Mouse (Mus musculus) stomach, embryonic 15.5 days (tissue): ENCODE results near the gene Mkrn2. TPM values are rescaled to one million over a fixed set of nuclear protein-coding genes. Genes with fewer than 3 reads are reported as not detected.
A peak's percentile ranks its signal among the peaks of the same experiment; 100 is the strongest.

Source experiments
- ATAC-seq: fragments of 200-750 bp; cut with Nextera tagmentation; 2 replicates; pipeline ENCODE4 v1.8.0; 2017; ENCODE audit warnings: low read depth, moderate number of reproducible peaks, moderate TSS enrichment; ENCODE audit not compliant: insufficient read depth, low FRiP score
- H3K27ac ChIP-seq: fragments of 300-500 bp; sonication (generic); 2 replicates; pipeline ENCODE4 v1.5.1; 2015; ENCODE audit warnings: mild to moderate bottlenecking, inconsistent platforms
- H3K27me3 ChIP-seq: fragments of 300-500 bp; sonication (generic); replicated peaks from 2 replicates; pipeline ENCODE4 v1.6.1; 2015; ENCODE audit warnings: inconsistent platforms
- H3K36me3 ChIP-seq: fragments of 300-500 bp; sonication (generic); 2 replicates; pipeline ENCODE4 v1.6.1; 2015; ENCODE audit warnings: inconsistent platforms
- H3K4me1 ChIP-seq: fragments of 300-500 bp; sonication (generic); 2 replicates; pipeline ENCODE4 v1.6.1; 2015; ENCODE audit warnings: inconsistent platforms
- H3K4me2 ChIP-seq: fragments of 300-500 bp; sonication (generic); 2 replicates; pipeline ENCODE4 v1.6.1; 2015; ENCODE audit warnings: mild to moderate bottlenecking, inconsistent platforms
- H3K4me3 ChIP-seq: fragments of 300-500 bp; sonication (generic); replicated peaks from 2 replicates; pipeline ENCODE4 v1.5.1; 2015; ENCODE audit warnings: inconsistent platforms
- H3K9ac ChIP-seq: fragments of 300-500 bp; sonication (generic); 2 replicates; pipeline ENCODE4 v1.6.1; 2015; ENCODE audit warnings: inconsistent platforms
- H3K9me3 ChIP-seq: fragments of 300-500 bp; sonication (generic); 2 replicates; pipeline ENCODE4 v1.6.1; 2016; ENCODE audit warnings: inconsistent platforms
- WGBS: fragments of 180-500 bp; shearing (Covaris S2); methylation state at CpG from one replicate; pipeline ENCODE4 v1.1.7; 2015; 5-methylcytosine and 5-hydroxymethylcytosine counted together
- polyA plus RNA-seq: library from polyadenylated mRNA; unstranded; fragments of >200 nt; fragmentation: Nextera tagmentation; extraction: Ambion mirVana; gene quantifications from 2 replicates; pipeline ENCODE4 v1.2.1, GENCODE M21; 2015

Gene Mkrn2
- polyA plus RNA-seq, 1 experiment from 2014 or later: 25.3 TPM

DNA sequence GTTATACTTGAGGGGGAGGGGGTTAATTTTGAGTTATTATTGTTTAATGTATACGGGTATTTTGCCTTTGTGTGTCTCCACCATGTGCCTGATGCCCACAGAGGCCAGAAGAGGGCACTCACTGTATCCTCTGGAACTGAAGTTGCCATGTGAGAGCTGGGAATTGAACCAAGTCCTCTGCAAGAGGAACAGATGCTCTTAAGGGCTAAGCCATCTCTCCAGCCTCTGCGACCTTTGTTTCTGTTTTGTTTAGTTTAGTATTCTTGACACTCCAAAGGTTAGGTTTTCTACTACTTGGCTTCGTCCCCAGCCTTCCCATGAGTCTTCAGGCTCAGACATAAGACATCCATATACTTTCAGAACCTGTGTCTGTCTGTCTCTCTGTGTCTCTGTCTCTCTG lies 17.5 kb upstream of the Mkrn2 start:
- H3K4me3 ChIP-seq: no peak overlapping the region
- no peak for ATAC-seq
- WGBS: 63% methylated on average over 3 of the region's 3 CpGs

GRCm38 (mm10) chr6:115586321-115586720 lies 15.4 kb upstream of the Mkrn2 start:
- Histone ChIP-seq H3K9me3 (no peaks in the 10 kb centered on the region), H3K4me1 (no peaks in the 10 kb centered on the region), H3K27ac (no peak overlapping the region), H3K36me3 (no peaks in the 10 kb centered on the region), H3K4me3 (no peak overlapping the region), H3K27me3 (no peaks in the 10 kb centered on the region), H3K9ac (no peak overlapping the region), H3K4me2 (no peak overlapping the region)
- ATAC-seq: no peak
- 85% methylated on average over 10 of the region's 10 CpGs for WGBS

More for the DNA sequence above, 17.5 kb upstream of the Mkrn2 start:
- H3K4me1 ChIP-seq: no peaks in the 10 kb centered on the region
- no peak overlapping the region for H3K4me2 ChIP-seq
- H3K9ac ChIP-seq: no peak overlapping the region
- no peaks in the 10 kb centered on the region for H3K27me3 ChIP-seq
- no peak overlapping the region for H3K27ac ChIP-seq
- no peaks in the 10 kb centered on the region for H3K9me3 ChIP-seq
- no peaks in the 10 kb centered on the region for H3K36me3 ChIP-seq

DNA sequence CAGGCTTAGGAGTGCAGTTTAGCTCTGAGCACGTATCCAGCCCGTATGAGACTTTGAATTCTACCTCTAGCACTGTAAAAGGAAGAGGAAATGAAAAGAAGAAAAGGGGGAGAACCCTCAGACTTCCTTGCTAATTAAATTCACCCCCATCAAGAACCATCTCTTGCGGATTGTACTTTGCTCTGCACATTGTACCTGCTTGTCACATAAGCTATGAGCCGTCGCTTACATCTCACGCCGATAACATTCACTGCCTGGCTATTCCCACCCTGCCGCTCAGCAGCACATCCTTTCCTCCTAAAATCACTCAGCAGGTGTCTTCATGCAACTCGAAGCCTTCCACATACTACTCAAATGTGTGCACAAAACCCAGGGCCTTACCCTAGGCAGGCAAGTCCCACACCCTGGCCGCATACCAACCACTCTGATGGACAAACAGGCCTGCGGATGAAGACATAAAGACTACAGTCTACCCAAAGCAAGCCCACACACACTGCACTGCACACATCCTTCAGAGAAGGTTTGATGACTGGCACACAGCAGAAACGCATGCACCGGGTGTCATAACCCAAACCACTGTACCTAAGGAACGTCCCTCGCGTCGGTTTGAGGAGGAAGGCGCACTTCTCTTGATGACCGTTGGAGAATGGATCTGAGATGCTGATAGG lies 9.9 kb upstream of the Mkrn2 start:
- H3K27ac ChIP-seq: peak overlapping the region; percentile 59
- H3K4me1 ChIP-seq: no peaks in the 10 kb centered on the region
- no peaks in the 10 kb centered on the region for H3K36me3 ChIP-seq
- H3K27me3 ChIP-seq: no peaks in the 10 kb centered on the region
- peak overlapping the region; percentile 37 for H3K4me2 ChIP-seq
- H3K9ac ChIP-seq: no peak overlapping the region
- H3K9me3 ChIP-seq: no peaks in the 10 kb centered on the region
- 75% methylated on average over 19 of the region's 19 CpGs for WGBS
- ATAC-seq: no peak
- peak overlapping the region; percentile 23 for H3K4me3 ChIP-seq

- peak; percentile 83 for ATAC-seq
- WGBS: 41% methylated on average over 5 of the region's 5 CpGs
- Histone ChIP-seq H3K4me3 (peak within 1 kb of the TSS; percentile 23), H3K9me3 (no peaks in the 10 kb centered on the region), H3K36me3 (no peaks in the 10 kb centered on the region), H3K9ac (no peak within 1 kb of the TSS), H3K4me1 (no peaks in the 10 kb centered on the region), H3K27me3 (no peaks in the 10 kb centered on the region), H3K4me2 (peak within 1 kb of the TSS; percentile 37), H3K27ac (peak within 1 kb of the TSS; percentile 59)
Measured at GRCm38 (mm10) chr6:115592458-115592857, 9.2 kb upstream of the Mkrn2 start, which contains the start of gene Mkrn2os. TSS of gene Mkrn2os (minus strand) at chr6:115592576.

DNA sequence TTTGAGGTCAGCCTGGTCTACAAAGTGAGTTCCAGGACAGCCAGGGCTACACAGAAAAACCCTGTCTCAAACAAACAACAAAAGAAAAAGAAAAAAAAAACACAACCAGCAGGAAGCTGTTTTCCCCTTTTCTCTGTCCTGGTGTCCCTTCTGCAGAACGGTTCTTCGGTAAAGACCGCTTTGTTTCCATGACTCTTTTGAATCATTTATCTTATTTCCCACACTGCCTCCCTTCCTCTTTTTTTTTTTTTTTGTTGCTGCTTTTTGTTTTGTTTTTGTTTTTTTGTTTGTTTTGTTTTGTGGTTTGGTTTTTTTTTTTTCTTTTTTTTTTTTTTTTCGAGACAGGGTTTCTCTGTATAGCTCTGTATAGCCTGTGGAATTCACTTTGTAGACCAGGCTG lies 8.4 kb upstream of the Mkrn2 start:
- H3K27me3 ChIP-seq: no peaks in the 10 kb centered on the region
- no peak for ATAC-seq
- H3K4me1 ChIP-seq: no peaks in the 10 kb centered on the region
- no peak overlapping the region for H3K4me2 ChIP-seq
- no peak overlapping the region for H3K9ac ChIP-seq
- no peaks in the 10 kb centered on the region for H3K36me3 ChIP-seq
- no peak overlapping the region for H3K4me3 ChIP-seq
- 70% methylated on average over 4 of the region's 4 CpGs for WGBS
- no peaks in the 10 kb centered on the region for H3K9me3 ChIP-seq
- H3K27ac ChIP-seq: no peak overlapping the region

DNA sequence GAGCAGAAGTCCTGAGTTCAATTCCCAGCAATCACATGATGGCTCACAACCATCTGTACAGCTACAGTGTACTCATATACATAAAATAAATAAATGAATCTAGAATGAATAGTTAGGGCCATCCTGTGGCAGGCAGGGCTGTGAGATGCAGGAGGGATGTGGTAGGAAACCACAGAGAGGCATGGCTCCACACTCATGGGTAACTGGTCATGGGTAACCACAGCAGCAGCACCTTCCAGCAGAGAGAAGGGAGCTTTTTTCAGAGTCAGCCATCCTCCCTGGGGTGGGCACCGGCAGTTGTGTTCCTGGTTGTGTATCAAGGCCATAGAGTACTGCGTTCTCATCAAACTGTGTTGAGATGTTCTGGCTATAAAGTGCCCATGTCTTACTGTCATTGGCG lies 7.2 kb upstream of the Mkrn2 start:
- no peak overlapping the region for H3K9ac ChIP-seq
- no peaks in the 10 kb centered on the region for H3K9me3 ChIP-seq
- 77% methylated on average over 3 of the region's 3 CpGs for WGBS
- no peaks in the 10 kb centered on the region for H3K4me1 ChIP-seq
- no peak overlapping the region for H3K27ac ChIP-seq
- no peak overlapping the region for H3K4me2 ChIP-seq
- no peaks in the 10 kb centered on the region for H3K36me3 ChIP-seq
- H3K4me3 ChIP-seq: no peak overlapping the region
- no peak for ATAC-seq
- H3K27me3 ChIP-seq: no peaks in the 10 kb centered on the region

DNA sequence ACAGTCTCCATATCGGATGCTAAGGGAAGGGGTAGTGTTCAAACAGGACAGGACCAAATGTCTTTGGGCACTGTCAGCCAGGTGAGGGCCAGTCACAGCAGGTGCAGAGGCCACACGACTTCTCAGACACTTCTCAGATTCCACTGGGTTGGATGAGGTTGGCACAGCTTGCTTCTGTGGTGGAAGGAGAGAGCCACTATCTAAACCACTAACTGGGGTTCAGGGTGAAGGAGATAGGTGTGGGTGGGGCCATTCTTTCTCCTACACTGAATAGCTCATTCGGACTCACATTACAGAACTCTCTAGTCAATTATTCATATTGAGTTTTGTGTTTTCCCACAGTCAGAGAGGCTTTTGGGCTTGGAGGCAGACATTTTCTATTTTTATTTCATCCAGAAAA lies 6.0 kb upstream of the Mkrn2 start:
- Histone ChIP-seq H3K4me2 (no peak overlapping the region), H3K4me3 (no peak overlapping the region), H3K27me3 (no peaks in the 10 kb centered on the region), H3K36me3 (no peaks in the 10 kb centered on the region), H3K9me3 (no peaks in the 10 kb centered on the region), H3K4me1 (no peaks in the 10 kb centered on the region), H3K9ac (no peak overlapping the region), H3K27ac (no peak overlapping the region)
- no peak for ATAC-seq
- WGBS: 66% methylated on average over 3 of the region's 3 CpGs

DNA sequence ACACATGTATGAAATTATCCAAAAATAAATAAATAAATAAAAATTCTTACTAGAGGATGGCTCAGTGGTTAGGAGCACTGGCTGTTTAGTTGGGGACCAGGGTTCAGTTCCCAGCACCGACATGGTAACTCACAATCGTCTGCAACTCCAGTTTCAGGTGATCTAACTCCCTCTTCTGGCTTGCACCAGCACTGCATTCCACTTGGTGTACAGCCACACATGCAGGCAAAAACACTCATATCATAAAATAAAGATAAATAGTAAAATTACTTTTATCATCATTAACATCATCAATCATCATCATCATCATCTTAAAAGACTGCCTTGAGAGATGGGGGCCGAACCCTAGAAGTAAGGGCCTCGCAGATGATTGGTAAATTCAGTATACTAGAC lies 384 bp upstream of the Mkrn2 start:
- Histone ChIP-seq H3K27ac (no peak overlapping the region), H3K27me3 (no peaks in the 10 kb centered on the region), H3K36me3 (no peaks in the 10 kb centered on the region), H3K4me1 (peaks cover 6% of the 10 kb centered on the region), H3K4me3 (peak overlapping the region; percentile 98), H3K9me3 (no peaks in the 10 kb centered on the region), H3K9ac (no peak overlapping the region), H3K4me2 (peak overlapping the region; percentile 62)
- 60% methylated on average over 4 of the region's 4 CpGs for WGBS
- ATAC-seq: no peak

DNA sequence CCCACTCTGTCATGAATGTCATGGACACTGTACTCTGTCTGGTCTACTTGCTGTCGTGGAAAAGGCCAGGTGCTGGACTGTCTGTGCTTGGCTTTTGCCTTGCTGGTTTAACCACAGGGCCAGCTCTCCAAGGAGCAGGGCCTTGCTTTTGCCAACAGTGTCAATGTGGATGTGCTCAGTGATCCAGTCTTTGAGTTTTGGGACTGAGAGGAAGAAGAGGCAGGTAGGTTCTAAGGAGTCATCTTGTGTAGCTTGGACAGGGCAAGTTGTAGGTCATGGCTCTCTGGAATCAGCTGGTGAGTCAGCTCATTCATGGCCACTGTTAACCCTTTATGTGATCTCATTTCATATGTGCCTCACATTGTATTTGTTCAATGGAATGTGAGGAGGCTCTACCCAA lies 4.8 kb downstream of the Mkrn2 start:
- Histone ChIP-seq H3K4me2 (no peak overlapping the region), H3K9me3 (no peaks in the 10 kb centered on the region), H3K36me3 (no peaks in the 10 kb centered on the region), H3K27me3 (no peaks in the 10 kb centered on the region), H3K9ac (no peak overlapping the region), H3K27ac (no peak overlapping the region), H3K4me3 (no peak overlapping the region), H3K4me1 (peaks cover 6% of the 10 kb centered on the region)
- no peak for ATAC-seq
- 64% methylated on average over 1 of the region's 1 CpGs for WGBS

DNA sequence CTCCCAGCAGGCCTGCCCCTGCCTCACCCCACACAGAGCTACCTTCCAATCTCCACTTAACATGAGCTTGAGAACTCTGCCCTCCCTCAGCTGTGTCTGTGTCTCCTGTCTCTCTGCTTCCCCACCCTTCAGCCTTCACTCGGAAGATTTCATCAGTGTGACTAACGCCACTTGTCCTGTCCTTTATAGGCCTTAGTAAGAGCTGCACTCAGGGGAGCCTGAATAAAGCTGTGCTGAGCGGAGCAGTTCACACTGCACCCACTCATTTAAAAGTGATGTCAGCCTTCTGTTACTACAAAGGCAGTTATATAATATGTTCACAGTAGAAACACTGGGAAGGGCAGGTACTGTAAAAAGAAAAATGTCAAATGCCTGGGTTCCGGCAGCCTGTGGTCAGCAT lies 5.7 kb downstream of the Mkrn2 start:
- H3K36me3 ChIP-seq: 0 out of 2 replicates have a peak, but pooled peaks cover 8% of the 10 kb centered on the region
- no peaks in the 10 kb centered on the region for H3K9me3 ChIP-seq
- no peak overlapping the region for H3K27ac ChIP-seq
- H3K4me1 ChIP-seq: peaks cover 5% of the 10 kb centered on the region
- 80% methylated on average over 4 of the region's 4 CpGs for WGBS
- H3K4me2 ChIP-seq: no peak overlapping the region
- ATAC-seq: no peak
- no peak overlapping the region for H3K9ac ChIP-seq
- no peaks in the 10 kb centered on the region for H3K27me3 ChIP-seq
- H3K4me3 ChIP-seq: no peak overlapping the region

GRCm38 (mm10) chr6:115609121-115609520 lies 7.4 kb downstream of the Mkrn2 start:
- Histone ChIP-seq H3K4me3 (no peak overlapping the region), H3K27ac (no peak overlapping the region), H3K9ac (no peak overlapping the region), H3K27me3 (no peaks in the 10 kb centered on the region), H3K4me1 (no peaks in the 10 kb centered on the region), H3K9me3 (no peaks in the 10 kb centered on the region), H3K36me3 (0 out of 2 replicates have a peak, but pooled peaks cover 17% of the 10 kb centered on the region), H3K4me2 (no peak overlapping the region)
- 75% methylated on average over 3 of the region's 3 CpGs for WGBS
- no peak for ATAC-seq

DNA sequence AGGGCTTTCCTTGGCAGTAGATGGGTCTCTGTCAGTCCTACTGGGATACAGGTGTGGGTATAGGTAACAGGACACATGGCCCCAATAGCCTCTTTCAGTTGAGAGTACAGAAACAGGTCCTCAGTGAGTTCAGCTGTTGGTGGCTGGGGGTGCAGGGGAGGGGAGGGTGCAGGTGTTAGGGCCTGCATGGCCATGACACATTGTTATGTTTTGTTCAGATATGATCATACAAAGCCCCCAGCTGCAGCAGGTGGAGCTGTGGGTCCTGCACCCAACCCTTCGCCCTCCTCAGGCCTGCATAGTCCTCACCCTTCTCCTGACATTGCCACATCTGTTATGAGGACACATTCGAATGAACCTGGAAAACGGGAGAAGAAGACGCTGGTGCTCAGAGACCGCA lies 8.6 kb downstream of the Mkrn2 start:
- no peak overlapping the region for H3K9ac ChIP-seq
- no peaks in the 10 kb centered on the region for H3K9me3 ChIP-seq
- H3K4me3 ChIP-seq: no peak overlapping the region
- H3K27me3 ChIP-seq: no peaks in the 10 kb centered on the region
- H3K4me2 ChIP-seq: no peak overlapping the region
- H3K36me3 ChIP-seq: peaks cover 24% of the 10 kb centered on the region; the same call in 1 of the 2 replicates
- no peak overlapping the region for H3K27ac ChIP-seq
- H3K4me1 ChIP-seq: no peaks in the 10 kb centered on the region
- WGBS: 88% methylated on average over 5 of the region's 5 CpGs
- ATAC-seq: no peak

GRCm38 (mm10) chr6:115613793-115614192 lies 12.1 kb downstream of the Mkrn2 start:
- ATAC-seq: no peak
- Histone ChIP-seq H3K27ac (no peak overlapping the region), H3K9me3 (no peaks in the 10 kb centered on the region), H3K9ac (no peak overlapping the region), H3K27me3 (no peaks in the 10 kb centered on the region), H3K36me3 (peaks cover 47% of the 10 kb centered on the region), H3K4me3 (no peak overlapping the region), H3K4me1 (no peaks in the 10 kb centered on the region), H3K4me2 (no peak overlapping the region)
